Mouse (Mus musculus) lung, adult 10 weeks (tissue): ENCODE measurements around the gene Sapcd1. TPM values are rescaled to one million over a fixed set of nuclear protein-coding genes. Genes with fewer than 3 reads are reported as not detected.

Source experiments
- polyA plus RNA-seq: library from polyadenylated mRNA; stranded (reverse); fragments of 350-450 nt; fragmentation: Illumina TruSeq; extraction: RNeasy Lipid Tissue Mini Kit (QIAGEN cat#74804); gene quantifications from one replicate; pipeline ENCODE4 v1.2.3, GENCODE M21; 2014; ENCODE audit warnings: low read depth, low replicate concordance; ENCODE audit not compliant: insufficient read depth

Gene Sapcd1
- 1.3 TPM for polyA plus RNA-seq

DNA sequence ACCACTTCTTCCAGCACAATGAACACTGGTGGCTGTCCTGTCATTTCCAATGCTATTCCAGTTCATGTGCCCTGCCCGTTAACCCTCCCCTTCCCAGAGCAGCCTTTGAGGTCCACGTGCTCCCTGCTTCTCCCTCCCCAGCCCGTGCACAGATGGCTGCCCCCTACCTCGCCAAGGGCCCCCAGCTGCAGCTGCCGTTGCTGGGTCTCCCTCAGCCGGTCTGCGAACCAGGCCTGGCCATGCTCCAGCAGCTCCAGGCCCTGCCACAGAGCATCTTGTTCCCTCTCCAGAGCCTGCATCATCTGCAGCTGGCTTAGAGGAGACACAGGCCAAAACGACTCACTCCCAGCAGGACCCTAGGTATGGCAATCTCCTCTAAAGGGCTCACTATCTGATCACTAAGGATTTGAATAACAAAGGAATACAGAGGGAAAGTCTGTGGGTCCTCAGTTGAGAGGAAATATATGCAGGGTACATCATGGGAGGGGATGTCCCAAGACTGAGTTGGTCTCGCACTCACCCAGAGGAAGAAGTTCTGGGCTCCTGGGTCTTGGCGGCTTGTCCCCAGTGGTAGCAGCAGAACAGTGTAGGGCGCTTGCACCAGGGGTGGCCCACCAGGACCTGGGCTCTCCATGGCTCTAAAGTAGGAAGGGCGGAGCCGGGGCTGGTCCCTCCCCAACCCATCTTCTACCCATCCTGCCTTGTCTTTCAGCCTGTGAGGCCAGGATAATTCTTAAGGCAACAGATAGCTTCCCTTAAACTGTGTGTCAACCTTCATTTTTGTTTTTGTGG, at the start of gene Sapcd1:
Sapcd1 (minus strand) TSS at position 740 of the 792 bp plus-strand sequence.

DNA sequence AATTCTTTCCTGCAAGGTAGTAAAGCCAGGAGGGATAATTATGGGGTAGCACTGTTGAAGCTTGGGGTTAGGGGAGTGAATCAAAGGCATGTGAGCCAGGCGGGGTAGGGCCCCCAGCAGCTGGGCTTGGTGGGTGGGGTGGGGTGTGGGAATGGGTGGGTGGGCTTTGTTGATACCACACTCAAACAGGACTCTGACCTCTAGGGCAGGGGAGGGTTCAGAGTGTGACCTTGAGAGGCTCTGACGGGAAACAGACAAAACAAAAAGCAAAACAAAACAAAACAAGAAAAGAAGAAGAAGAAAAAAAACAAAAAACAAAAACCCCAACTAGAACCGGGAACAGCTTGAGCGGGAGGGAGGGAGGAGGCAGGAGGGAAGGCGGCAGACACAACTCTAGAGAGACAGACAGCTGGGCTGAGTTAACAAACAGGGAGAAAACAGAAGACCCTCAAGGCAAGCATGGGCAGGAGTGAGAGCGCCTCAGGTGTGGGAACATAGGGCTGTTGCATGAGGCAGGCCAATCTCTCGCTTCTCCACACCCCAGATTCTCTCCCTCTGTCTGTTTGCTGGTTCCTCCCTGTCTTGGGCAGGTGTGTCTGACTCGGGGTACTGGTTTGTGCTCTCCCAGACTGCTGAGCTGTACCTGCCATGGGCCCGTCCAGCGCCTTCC, 48.8 kb upstream of the Sapcd1 start, which contains the start of gene Ly6g6e:
Ly6g6e (plus strand) TSS at position 396 of the 670 bp plus-strand sequence.

DNA sequence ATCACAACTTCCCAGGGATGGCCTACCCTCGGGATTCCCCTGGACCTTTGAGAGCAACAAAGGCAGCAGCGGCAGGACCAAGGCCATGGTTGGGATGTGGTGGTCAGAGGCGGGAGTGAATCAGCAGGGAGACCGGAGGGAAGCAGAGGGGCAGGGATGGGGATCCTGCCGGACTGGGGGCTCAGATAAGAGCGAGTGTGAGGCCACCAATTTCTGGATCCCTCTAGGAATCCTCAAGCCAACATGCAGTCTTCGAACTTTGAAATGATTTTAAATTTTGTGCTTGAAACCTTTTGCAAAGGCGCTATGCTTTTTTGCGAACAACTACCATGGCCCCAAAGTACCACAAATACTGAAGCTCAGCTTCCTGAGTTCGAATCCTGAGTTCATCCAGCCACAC, 38.3 kb upstream of the Sapcd1 start, which contains the start of gene Mpig6b:
Mpig6b (minus strand) TSS at position 101 of the 400 bp plus-strand sequence.

DNA sequence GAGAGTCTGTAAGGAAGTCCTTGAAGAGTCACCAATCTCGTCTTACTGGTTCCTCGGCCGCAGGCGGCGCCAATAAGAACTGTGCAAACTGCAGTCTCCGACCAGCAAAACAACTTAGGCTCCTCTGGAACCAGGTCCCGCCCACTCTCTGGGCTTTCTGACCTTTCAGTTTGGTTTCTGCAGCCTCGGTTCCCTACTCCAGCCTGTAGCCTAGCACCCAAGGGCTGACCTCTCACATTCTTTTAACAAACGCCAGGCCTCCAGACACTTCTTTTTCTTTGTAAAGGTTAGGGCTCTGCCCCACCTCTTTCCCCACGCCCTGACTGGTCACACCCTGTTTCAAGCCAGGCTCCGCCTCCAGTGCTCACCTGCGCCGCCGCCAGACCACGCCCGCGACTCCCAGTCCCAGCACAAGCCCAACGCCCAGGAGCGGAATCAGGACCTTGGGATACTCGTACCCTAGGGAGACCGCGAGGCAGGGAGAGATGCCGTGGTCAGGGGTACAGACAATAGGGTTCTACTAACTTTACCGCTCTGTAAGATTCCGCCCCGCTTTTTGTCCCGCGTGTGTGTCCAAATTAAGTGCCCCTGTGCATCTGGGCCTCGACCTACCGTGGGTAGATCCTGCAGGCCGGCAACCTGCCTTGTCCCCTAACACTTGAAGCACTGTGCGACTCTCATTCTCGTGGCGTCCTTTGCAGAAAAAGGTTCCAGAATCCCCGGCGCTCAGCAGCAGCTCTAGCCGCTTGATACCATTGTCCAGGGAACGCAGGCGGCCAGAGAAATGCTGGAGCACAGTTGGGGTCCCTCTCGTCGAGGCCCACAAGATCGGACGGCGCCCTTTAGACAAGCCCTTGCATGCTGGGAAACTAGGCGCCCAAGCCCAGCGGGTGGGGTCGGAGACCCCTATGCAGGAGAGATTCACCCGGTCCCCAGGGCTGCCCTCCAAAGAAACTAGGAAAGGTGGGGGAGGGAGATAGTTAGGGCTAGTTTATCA, 37.4 kb upstream of the Sapcd1 start, which contains the start of gene Ly6g6c:
Ly6g6c (plus strand) TSS at position 438 of the 997 bp plus-strand sequence.

GRCm38 (mm10) chr17:35058911-35059892, 31.4 kb upstream of the Sapcd1 start, which contains the start of gene Ddah2:
Gene Ddah2 (plus strand): TSS chr17:35059035.

GRCm38 (mm10) chr17:35049561-35050016, 21.8 kb upstream of the Sapcd1 start, which contains the start of gene Clic1:
Gene Clic1 (plus strand): TSS chr17:35049966.

GRCm38 (mm10) chr17:35046681-35047455, 19.1 kb upstream of the Sapcd1 start, which contains the start of gene Msh5:
Gene Msh5 (minus strand): TSS chr17:35046745.

DNA sequence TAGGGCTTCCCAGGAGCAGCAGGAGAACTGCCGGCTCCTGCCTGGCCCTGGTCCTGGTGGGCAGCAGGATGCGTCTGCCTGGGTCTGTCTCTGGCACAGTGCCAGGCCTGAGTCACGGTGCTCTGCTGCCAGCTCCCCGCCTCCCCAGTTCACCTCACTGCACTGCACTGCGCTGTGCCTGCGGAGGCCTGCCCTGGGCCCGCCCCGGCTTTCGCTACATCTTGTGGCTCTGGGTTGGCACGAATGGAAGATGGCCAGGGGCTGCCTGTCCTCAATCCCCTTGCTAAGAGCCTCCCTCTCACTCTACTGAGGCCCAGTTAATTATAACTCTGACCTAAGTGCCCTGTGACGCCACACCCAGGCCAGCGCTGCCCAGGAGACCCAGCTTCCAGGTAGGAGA, 11.4 kb downstream of the Sapcd1 start, which contains the start of gene Vwa7:
Vwa7 (plus strand) TSS at position 204 of the 400 bp plus-strand sequence.

DNA sequence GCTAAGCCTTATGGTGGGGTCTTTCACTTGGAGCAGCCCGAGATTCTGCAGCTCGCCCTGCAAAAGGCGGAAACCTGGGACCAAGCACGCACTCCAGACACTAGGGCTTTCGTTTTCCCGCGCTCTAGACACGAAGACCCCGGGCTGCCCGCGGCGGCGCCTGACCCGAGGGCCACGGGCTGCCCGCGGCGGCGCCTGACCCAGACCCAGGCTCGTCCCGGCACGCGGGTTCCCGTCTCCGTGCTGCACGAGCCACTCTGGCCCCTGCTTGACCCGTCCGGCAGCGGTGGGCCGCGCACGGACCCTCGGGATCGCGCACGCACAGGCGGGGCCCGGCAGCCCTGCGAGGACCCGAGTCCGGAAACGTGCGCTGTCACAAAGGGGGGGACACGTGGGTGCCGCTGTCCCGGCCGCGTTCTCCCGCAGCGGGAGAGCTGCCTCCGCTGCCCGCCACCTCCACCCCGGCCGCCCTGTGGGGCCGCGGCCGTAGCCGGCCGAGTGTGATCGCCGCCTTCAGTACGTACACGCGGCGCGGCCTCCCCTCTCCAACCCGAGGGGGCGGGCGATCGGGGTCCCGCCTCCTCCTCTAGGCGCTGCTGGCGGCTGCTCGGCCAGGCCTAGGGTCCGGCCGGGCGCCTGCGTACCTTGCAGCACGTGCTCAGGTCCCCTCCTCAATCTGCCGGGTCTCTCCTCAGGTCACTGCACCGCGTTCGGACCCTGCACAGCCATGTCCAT, 26.9 kb downstream of the Sapcd1 start, which contains the start of gene Vars:
Vars (plus strand) TSS at position 271 of the 735 bp plus-strand sequence.

DNA sequence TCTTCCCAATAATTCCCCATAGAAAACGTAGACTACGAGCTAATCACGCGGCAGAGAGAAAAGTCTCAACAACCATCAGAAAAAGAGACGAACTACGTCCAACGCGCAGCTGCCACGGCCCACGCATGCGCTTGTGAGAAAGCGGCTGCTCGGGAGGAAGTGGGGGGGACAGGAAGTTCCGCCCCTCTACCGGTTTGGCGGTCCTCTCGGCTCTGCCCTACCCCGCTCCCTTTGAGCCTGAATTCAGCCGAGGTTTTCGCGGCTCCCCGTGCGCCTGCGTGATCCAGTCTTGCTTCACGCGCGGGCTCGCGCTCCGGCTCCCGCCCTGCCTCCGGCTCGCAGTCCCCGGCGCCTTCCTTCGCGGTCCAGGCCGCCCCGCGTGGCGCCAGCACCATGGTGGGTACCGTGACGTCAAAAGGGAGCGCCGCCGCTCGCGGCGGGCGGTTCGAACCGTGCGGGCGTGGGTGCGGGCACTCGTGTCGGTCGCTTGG, 46.1 kb downstream of the Sapcd1 start, which contains the start of gene Lsm2:
Lsm2 (plus strand) TSS at position 173 of the 491 bp plus-strand sequence.

Other genes with a start within 250 kb of the Sapcd1 start
- gene Cyp21a1, start 223.5 kb downstream of the Sapcd1 start, polyA plus RNA-seq = not detected
- 27.3 TPM for gene Stk19, start 191.1 kb downstream of the Sapcd1 start, polyA plus RNA-seq
- gene Dxo, start 191.0 kb downstream of the Sapcd1 start, polyA plus RNA-seq = 27.5 TPM
- 19.3 TPM for gene Skiv2l, start 177.8 kb downstream of the Sapcd1 start, polyA plus RNA-seq
- gene Nelfe, start 177.6 kb downstream of the Sapcd1 start, polyA plus RNA-seq = 30.3 TPM
- 38.7 TPM for gene Cfb, start 165.5 kb downstream of the Sapcd1 start, polyA plus RNA-seq
- 4.5 TPM for gene Zbtb12, start 148.5 kb downstream of the Sapcd1 start, polyA plus RNA-seq
- gene Gm20547, start 146.0 kb downstream of the Sapcd1 start, polyA plus RNA-seq = not detected
- 24.6 TPM for gene C2, start 129.8 kb downstream of the Sapcd1 start, polyA plus RNA-seq
- 39.7 TPM for gene Ehmt2, start 129.5 kb downstream of the Sapcd1 start, polyA plus RNA-seq
- gene Slc44a4, start 113.5 kb downstream of the Sapcd1 start, polyA plus RNA-seq = 9.2 TPM
- 22.0 TPM for gene Neu1, start 96.8 kb downstream of the Sapcd1 start, polyA plus RNA-seq
- 18.0 TPM for gene Hspa1b, start 68.8 kb downstream of the Sapcd1 start, polyA plus RNA-seq
- not detected for gene Gm20481, start 58.1 kb downstream of the Sapcd1 start, polyA plus RNA-seq
- 15.5 TPM for gene Hspa1a, start 55.9 kb downstream of the Sapcd1 start, polyA plus RNA-seq
- gene Hspa1l, start 55.3 kb downstream of the Sapcd1 start, polyA plus RNA-seq = 1.2 TPM
- gene Lsm2, start 46.2 kb downstream of the Sapcd1 start, polyA plus RNA-seq = 34.0 TPM
- gene Vars, start 27.0 kb downstream of the Sapcd1 start, polyA plus RNA-seq = 25.7 TPM
- 0.74 TPM for gene Vwa7, start 11.4 kb downstream of the Sapcd1 start, polyA plus RNA-seq
- gene Msh5, start 18.7 kb upstream of the Sapcd1 start, polyA plus RNA-seq = 3.1 TPM
- 242 TPM for gene Clic1, start 21.9 kb upstream of the Sapcd1 start, polyA plus RNA-seq
- gene Ddah2, start 31.0 kb upstream of the Sapcd1 start, polyA plus RNA-seq = 99.2 TPM
- gene Ly6g6c, start 37.4 kb upstream of the Sapcd1 start, polyA plus RNA-seq = 2.4 TPM
- gene Mpig6b, start 38.2 kb upstream of the Sapcd1 start, polyA plus RNA-seq = 0.84 TPM
- gene Ly6g6e, start 48.9 kb upstream of the Sapcd1 start, polyA plus RNA-seq = 1.4 TPM
- gene Ly6g6d, start 50.0 kb upstream of the Sapcd1 start, polyA plus RNA-seq = 13.1 TPM
- gene Ly6g6f, start 57.6 kb upstream of the Sapcd1 start, polyA plus RNA-seq = not detected
- gene Abhd16a, start 61.2 kb upstream of the Sapcd1 start, polyA plus RNA-seq = 72.3 TPM
- not detected for gene Ly6g5c, start 80.3 kb upstream of the Sapcd1 start, polyA plus RNA-seq
- 0.55 TPM for gene Ly6g5b, start 87.4 kb upstream of the Sapcd1 start, polyA plus RNA-seq
- gene Gpank1, start 93.4 kb upstream of the Sapcd1 start, polyA plus RNA-seq = 23.7 TPM
- 116 TPM for gene Csnk2b, start 94.0 kb upstream of the Sapcd1 start, polyA plus RNA-seq
- gene D17H6S53E, start 98.4 kb upstream of the Sapcd1 start, polyA plus RNA-seq = 11.1 TPM
- gene Apom, start 104.0 kb upstream of the Sapcd1 start, polyA plus RNA-seq = not detected
- gene Bag6, start 107.2 kb upstream of the Sapcd1 start, polyA plus RNA-seq = 66.8 TPM
- gene Prrc2a, start 136.9 kb upstream of the Sapcd1 start, polyA plus RNA-seq = 149 TPM
- gene Aif1, start 148.1 kb upstream of the Sapcd1 start, polyA plus RNA-seq = 14.2 TPM
- gene Lst1, start 160.4 kb upstream of the Sapcd1 start, polyA plus RNA-seq = 56.7 TPM
- 46.6 TPM for gene Ltb, start 166.4 kb upstream of the Sapcd1 start, polyA plus RNA-seq
- 1.2 TPM for gene Tnf, start 174.0 kb upstream of the Sapcd1 start, polyA plus RNA-seq
- 0.62 TPM for gene Lta, start 177.3 kb upstream of the Sapcd1 start, polyA plus RNA-seq
- gene Gm16181, start 192.8 kb upstream of the Sapcd1 start, polyA plus RNA-seq = not detected
- 3.0 TPM for gene Atp6v1g2, start 205.6 kb upstream of the Sapcd1 start, polyA plus RNA-seq
- 13.6 TPM for gene Nfkbil1, start 207.8 kb upstream of the Sapcd1 start, polyA plus RNA-seq
- gene Ddx39b, start 213.7 kb upstream of the Sapcd1 start, polyA plus RNA-seq = 120 TPM
- 887 TPM for gene H2-D1, start 234.7 kb upstream of the Sapcd1 start, polyA plus RNA-seq